Mouse (Mus musculus) 3134 (cell line): Measurements from ENCODE around the gene Gm10318.

Experiments used
- DNase-seq: peaks from one replicate; pipeline ENCODE4 v3.0.0-alpha.2; 2011; ENCODE audit warnings: low spot score; ENCODE audit not compliant: insufficient read length; ENCODE audit errors: extremely low read depth

Gene Gm10318

GRCm38 (mm10) chr10:77852559-77852958, at the start of gene Gm10318:
Gene Gm10318, plus strand, starts transcription at chr10:77852859.
- no peak for DNase-seq

GRCm38 (mm10) chr10:77804095-77804494, 48.6 kb upstream of the Gm10318 start:
- DNase-seq = no peak

GRCm38 (mm10) chr10:77811743-77812142, 40.9 kb upstream of the Gm10318 start, which contains the start of gene Gm9507:
Gene Gm9507, minus strand, starts transcription at chr10:77811843.
- no peak for DNase-seq

- DNase-seq = no peak
These were observed 38.3 kb upstream of the Gm10318 start, which contains the start of gene Gm2696 for GRCm38 (mm10) chr10:77814382-77814781. Gene Gm2696, plus strand, starts transcription at chr10:77814682.

- DNase-seq = no peak
These were observed 37.1 kb upstream of the Gm10318 start for GRCm38 (mm10) chr10:77815514-77815913.

- DNase-seq = no peak
These were observed 34.1 kb upstream of the Gm10318 start for GRCm38 (mm10) chr10:77818523-77818922.

GRCm38 (mm10) chr10:77819203-77819602, 33.5 kb upstream of the Gm10318 start:
- no peak for DNase-seq

GRCm38 (mm10) chr10:77826951-77827350, 25.7 kb upstream of the Gm10318 start, which contains the start of gene Krtap10-4:
Gene Krtap10-4, minus strand, starts transcription at chr10:77827095.
- no peak for DNase-seq

- no peak for DNase-seq
These were observed 17.0 kb upstream of the Gm10318 start, which contains the start of gene Krtap10-10 for GRCm38 (mm10) chr10:77835647-77836046. Gene Krtap10-10, plus strand, starts transcription at chr10:77835947.

GRCm38 (mm10) chr10:77839006-77839405, 13.7 kb upstream of the Gm10318 start:
- no peak for DNase-seq

GRCm38 (mm10) chr10:77846503-77846902, 6.2 kb upstream of the Gm10318 start, which contains the start of gene Gm36176:
Gene Gm36176, plus strand, starts transcription at chr10:77846803.
- DNase-seq = no peak

- no peak for DNase-seq
These were observed 5.7 kb upstream of the Gm10318 start for GRCm38 (mm10) chr10:77846961-77847360.

GRCm38 (mm10) chr10:77847538-77847937, 5.1 kb upstream of the Gm10318 start:
- DNase-seq = no peak

- DNase-seq = no peak
These were observed 9.0 kb downstream of the Gm10318 start, which contains the start of gene Gm3285 for GRCm38 (mm10) chr10:77861675-77862074. Gene Gm3285, plus strand, starts transcription at chr10:77861975.

GRCm38 (mm10) chr10:77864067-77864761, 11.6 kb downstream of the Gm10318 start:
- DNase-seq = no peak

- no peak for DNase-seq
These were observed 12.1 kb downstream of the Gm10318 start for GRCm38 (mm10) chr10:77864762-77865143.

- no peak for DNase-seq
These were observed 14.9 kb downstream of the Gm10318 start for GRCm38 (mm10) chr10:77867546-77867945.

- DNase-seq = no peak
These were observed 17.0 kb downstream of the Gm10318 start for GRCm38 (mm10) chr10:77869651-77870050.

GRCm38 (mm10) chr10:77878985-77879384, 26.3 kb downstream of the Gm10318 start:
- no peak for DNase-seq

- no peak for DNase-seq
These were observed 27.6 kb downstream of the Gm10318 start for GRCm38 (mm10) chr10:77880305-77880704.

GRCm38 (mm10) chr10:77882553-77882952, 29.9 kb downstream of the Gm10318 start:
- DNase-seq = no peak

GRCm38 (mm10) chr10:77886007-77886747, 33.5 kb downstream of the Gm10318 start:
- DNase-seq = no peak
